Mouse (Mus musculus) brain, embryonic 14.5 days (tissue): ENCODE results near the gene Ciao2a.

Source experiments
- CTCF ChIP-seq: fragments of 200-500 bp; IDR thresholded peaks from 2 replicates; pipeline ENCODE4 v1.5.1; 2012; ENCODE audit warnings: inconsistent platforms, mild to moderate bottlenecking, moderate library complexity, borderline replicate concordance; ENCODE audit not compliant: insufficient read depth, insufficient read length; ENCODE audit errors: extremely low read depth
- POLR2A ChIP-seq: fragments of 200-500 bp; IDR thresholded peaks from 2 replicates; pipeline ENCODE4 v1.6.1; 2012; ENCODE audit warnings: mild to moderate bottlenecking, inconsistent platforms, borderline replicate concordance; ENCODE audit not compliant: poor library complexity, insufficient read depth, insufficient read length, severe bottlenecking; ENCODE audit errors: extremely low read depth

- TF ChIP-seq POLR2A (no peak), CTCF (no peak)
Observed at GRCm38 (mm10) chr9:66155534-66155933, 29.1 kb downstream of the Ciao2a start.
